Mouse (Mus musculus) midbrain, embryonic 11.5 days (tissue): ENCODE results near the gene Esam. TPM values are rescaled to one million over a fixed set of nuclear protein-coding genes. Genes with fewer than 3 reads are reported as not detected.
A peak's percentile ranks its signal among the peaks of the same experiment; 100 is the strongest.

ENCODE experiments used
- ATAC-seq: fragments of 200-750 bp; cut with Nextera tagmentation; 2 replicates; pipeline ENCODE4 v1.8.0; 2017; ENCODE audit warnings: moderate TSS enrichment, moderate library complexity; ENCODE audit not compliant: low FRiP score
- DNase-seq: peaks from one replicate; pipeline ENCODE4 v3.0.0; 2015; ENCODE audit warnings: low spot score; ENCODE audit errors: missing footprints
- H3K27ac ChIP-seq: fragments of 300-500 bp; sonication (generic); 2 replicates; pipeline ENCODE4 v1.5.1; 2014; ENCODE audit warnings: low read depth, low read length
- H3K27me3 ChIP-seq: fragments of 300-500 bp; sonication (generic); 2 replicates; pipeline ENCODE4 v1.6.1; 2014; ENCODE audit warnings: mild to moderate bottlenecking, low read length, moderate library complexity, mixed read lengths; ENCODE audit not compliant: control insufficient read depth, insufficient read depth
- H3K36me3 ChIP-seq: fragments of 300-500 bp; sonication (generic); 2 replicates; pipeline ENCODE4 v1.6.1; 2014; ENCODE audit warnings: mild to moderate bottlenecking, low read length, moderate library complexity, mixed read lengths; ENCODE audit not compliant: control insufficient read depth, insufficient read depth
- H3K4me1 ChIP-seq: fragments of 300-500 bp; sonication (generic); 2 replicates; pipeline ENCODE4 v1.6.1; 2014; ENCODE audit warnings: low read length; ENCODE audit not compliant: control insufficient read depth, insufficient read depth
- H3K4me2 ChIP-seq: fragments of 300-500 bp; sonication (generic); 2 replicates; pipeline ENCODE4 v1.6.1; 2014; ENCODE audit warnings: mild to moderate bottlenecking, moderate library complexity
- H3K4me3 ChIP-seq: fragments of 300-500 bp; sonication (generic); 2 replicates; pipeline ENCODE4 v1.5.1; 2014; ENCODE audit warnings: low read depth, low read length
- H3K9ac ChIP-seq: fragments of 300-500 bp; sonication (generic); 2 replicates; pipeline ENCODE4 v1.6.1; 2014; ENCODE audit warnings: low read length
- H3K9me3 ChIP-seq: fragments of 300-500 bp; sonication (generic); 2 replicates; pipeline ENCODE4 v1.6.1; 2016; ENCODE audit warnings: low read length; ENCODE audit not compliant: control insufficient read depth
- WGBS: fragments of 180-500 bp; shearing (Covaris S2); extraction: QIAGEN DNeasy Blood & Tissue Kit; methylation state at CpG from one replicate; pipeline ENCODE4 v1.1.7; 2014; 5-methylcytosine and 5-hydroxymethylcytosine counted together
- polyA plus RNA-seq: library from polyadenylated mRNA; unstranded; fragments of >200 nt; fragmentation: Nextera tagmentation; extraction: Ambion mirVana; gene quantifications from 2 replicates; pipeline ENCODE4 v1.2.1, GENCODE M21; 2014

The Esam gene
- 25.1 and 29.6 TPM in 2 replicates for polyA plus RNA-seq

DNA sequence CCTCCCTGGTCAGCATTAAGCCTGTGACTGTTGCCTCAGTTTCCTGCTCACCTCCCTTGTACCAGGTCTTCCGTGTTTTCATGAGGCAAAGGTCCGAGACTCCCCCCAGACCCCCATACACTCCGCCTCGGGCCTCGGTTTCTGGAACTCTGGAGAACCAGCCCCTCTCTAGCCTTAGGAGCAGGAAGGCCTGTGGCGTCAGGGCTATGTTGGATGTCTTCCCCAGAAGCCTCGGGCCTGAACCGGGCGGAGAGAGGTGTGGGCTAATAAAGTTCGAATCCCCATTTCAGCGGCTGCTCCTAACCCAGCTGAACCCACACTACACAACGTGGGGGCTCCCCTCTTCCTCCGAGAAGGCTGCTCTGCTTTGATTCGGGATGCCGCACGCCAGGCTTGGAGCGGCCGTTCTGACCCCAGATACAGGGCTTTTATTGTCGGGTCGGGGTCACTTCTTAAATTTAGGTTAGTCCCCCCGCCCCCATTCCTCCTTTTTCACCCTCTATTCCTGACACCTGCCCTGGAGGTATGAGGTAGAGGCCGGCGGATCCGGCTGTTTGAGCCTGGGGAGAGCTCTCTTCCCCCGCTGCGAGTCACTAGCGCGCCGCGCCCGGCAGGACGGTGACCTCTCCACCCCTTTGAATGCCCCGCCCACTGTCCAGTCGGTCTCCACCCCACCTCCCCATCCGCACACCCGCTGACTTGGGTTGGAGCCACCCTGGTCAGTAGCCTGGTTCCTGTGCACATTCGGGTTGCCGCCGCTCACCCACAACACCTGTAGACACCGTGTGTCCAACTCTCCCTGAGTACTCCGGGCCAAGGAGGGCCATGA is at the start of gene Esam:
Gene Esam, plus strand, starts transcription at position 683 of the 829 bp plus-strand sequence.
- DNase-seq (peak; percentile 93), ATAC-seq (peak; percentile 33)
- Histone ChIP-seq H3K4me2 (peak within 1 kb of the TSS; percentile 19), H3K9me3 (peaks cover 3% of the 10 kb centered on the region; the same call in 1 of the 2 replicates), H3K9ac (peak within 1 kb of the TSS; percentile 27), H3K4me1 (peaks cover 15% of the 10 kb centered on the region), H3K27ac (no peak within 1 kb of the TSS; the same call in 1 of the 2 replicates), H3K27me3 (peaks cover 57% of the 10 kb centered on the region), H3K4me3 (peak within 1 kb of the TSS; percentile 7; the same call in 1 of the 2 replicates), H3K36me3 (peaks cover 5% of the 10 kb centered on the region)
- 2% methylated on average over 41 of the region's 41 CpGs for WGBS

DNA sequence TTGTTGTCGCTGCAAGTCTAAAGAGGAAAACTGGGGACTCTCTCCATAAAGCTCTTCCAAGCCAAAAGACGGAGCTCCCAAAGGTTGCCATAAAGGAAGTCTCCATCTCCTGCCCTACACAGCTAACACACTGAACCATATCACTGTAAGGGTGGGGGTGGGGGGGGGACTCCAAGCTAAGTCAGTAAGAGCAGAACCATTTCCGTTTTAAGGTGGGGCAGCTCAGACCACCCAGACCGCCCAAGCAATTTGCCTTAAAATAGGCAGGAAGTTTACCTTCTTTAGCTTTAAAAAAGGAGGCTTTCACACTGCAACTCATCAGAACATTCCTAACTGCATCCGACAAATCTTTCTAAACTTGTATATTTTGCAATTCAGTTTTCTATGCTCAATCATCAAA is 42.7 kb upstream of the Esam start:
- H3K36me3 ChIP-seq: no peaks in the 10 kb centered on the region
- H3K4me2 ChIP-seq: no peak overlapping the region
- no peaks in the 10 kb centered on the region for H3K27me3 ChIP-seq
- no peak overlapping the region for H3K4me3 ChIP-seq
- ATAC-seq: no peak
- H3K27ac ChIP-seq: no peak overlapping the region
- WGBS: 82% methylated on average over 5 of the region's 5 CpGs
- peaks cover 9% of the 10 kb centered on the region for H3K4me1 ChIP-seq
- no peak for DNase-seq
- no peaks in the 10 kb centered on the region for H3K9me3 ChIP-seq
- H3K9ac ChIP-seq: no peak overlapping the region

DNA sequence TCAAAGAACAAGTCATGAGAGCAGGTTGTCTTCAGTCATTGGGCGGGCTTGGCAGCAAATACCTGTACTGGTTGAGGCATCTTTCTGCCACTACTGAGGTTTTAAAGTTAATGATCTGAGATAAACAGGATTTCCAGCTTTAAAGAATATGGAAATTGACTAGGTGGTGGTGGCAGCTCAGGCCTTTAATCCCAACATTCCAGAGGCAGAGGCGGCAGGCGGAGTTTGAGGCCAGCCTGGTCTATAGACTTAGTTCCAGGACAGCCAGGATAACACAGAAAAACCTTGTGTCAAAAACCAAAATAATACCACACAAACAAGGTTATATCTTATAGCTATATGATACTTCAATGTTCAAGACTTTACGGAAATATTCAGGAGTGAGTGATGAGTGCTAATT is 39.8 kb upstream of the Esam start:
- H3K4me1 ChIP-seq: peaks cover 15% of the 10 kb centered on the region
- no peak overlapping the region for H3K27ac ChIP-seq
- no peaks in the 10 kb centered on the region for H3K9me3 ChIP-seq
- no peak for ATAC-seq
- no peak for DNase-seq
- H3K4me2 ChIP-seq: peak overlapping the region; percentile 87
- peak overlapping the region; percentile 77 for H3K4me3 ChIP-seq
- H3K27me3 ChIP-seq: no peaks in the 10 kb centered on the region
- H3K36me3 ChIP-seq: no peaks in the 10 kb centered on the region
- WGBS: 30% methylated on average over 4 of the region's 4 CpGs
- peak overlapping the region; percentile 83 for H3K9ac ChIP-seq

DNA sequence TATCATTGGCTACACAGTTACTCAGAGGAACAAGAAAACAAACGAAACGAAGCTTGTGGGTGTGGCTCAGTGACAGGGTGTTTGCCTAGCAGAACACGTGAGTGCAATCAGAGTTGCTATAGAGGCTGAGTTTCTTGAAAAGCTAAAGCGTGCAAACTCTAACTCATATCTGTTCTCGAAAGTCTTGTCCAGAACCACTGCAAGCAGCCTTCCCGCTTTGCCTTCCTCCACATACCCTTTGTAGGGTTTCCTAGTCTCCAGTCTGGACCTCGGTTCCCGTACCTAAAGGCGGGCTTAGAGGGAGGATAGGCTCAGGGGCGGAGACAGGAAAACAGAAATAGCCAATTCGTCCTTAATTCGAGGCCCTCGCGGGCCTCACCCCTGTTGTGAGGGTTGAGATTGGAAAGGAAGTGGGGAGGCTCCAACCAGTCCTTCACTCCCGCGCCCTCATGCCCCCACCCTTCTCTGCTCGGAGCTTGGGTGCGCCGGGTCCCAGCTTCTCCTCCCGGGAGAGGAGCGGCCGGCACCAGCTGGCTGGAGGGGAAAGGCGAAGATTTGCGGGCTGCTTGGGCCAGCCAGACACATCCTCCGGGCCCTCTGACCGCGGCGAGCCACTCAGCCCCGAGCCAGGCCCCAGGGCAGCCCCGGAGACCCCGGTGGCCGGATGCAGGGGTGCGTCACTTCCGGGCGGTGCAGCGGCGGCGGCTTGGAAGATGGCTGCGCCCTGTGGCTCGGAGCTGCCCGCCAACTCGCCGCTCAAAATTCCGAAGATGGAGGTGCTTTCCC is 39.1 kb upstream of the Esam start, which contains the start of gene Msantd2:
Gene Msantd2, plus strand, starts transcription at position 709 of the 786 bp plus-strand sequence.
- Histone ChIP-seq H3K9me3 (no peaks in the 10 kb centered on the region), H3K36me3 (no peaks in the 10 kb centered on the region), H3K4me2 (peak within 1 kb of the TSS; percentile 87), H3K4me1 (peaks cover 15% of the 10 kb centered on the region), H3K4me3 (peak within 1 kb of the TSS; percentile 77), H3K27me3 (no peaks in the 10 kb centered on the region), H3K9ac (peak within 1 kb of the TSS; percentile 83), H3K27ac (peak within 1 kb of the TSS; percentile 98)
- peak; percentile 98 for ATAC-seq
- DNase-seq: peak; percentile 99
- 1% methylated on average over 44 of the region's 44 CpGs for WGBS

DNA sequence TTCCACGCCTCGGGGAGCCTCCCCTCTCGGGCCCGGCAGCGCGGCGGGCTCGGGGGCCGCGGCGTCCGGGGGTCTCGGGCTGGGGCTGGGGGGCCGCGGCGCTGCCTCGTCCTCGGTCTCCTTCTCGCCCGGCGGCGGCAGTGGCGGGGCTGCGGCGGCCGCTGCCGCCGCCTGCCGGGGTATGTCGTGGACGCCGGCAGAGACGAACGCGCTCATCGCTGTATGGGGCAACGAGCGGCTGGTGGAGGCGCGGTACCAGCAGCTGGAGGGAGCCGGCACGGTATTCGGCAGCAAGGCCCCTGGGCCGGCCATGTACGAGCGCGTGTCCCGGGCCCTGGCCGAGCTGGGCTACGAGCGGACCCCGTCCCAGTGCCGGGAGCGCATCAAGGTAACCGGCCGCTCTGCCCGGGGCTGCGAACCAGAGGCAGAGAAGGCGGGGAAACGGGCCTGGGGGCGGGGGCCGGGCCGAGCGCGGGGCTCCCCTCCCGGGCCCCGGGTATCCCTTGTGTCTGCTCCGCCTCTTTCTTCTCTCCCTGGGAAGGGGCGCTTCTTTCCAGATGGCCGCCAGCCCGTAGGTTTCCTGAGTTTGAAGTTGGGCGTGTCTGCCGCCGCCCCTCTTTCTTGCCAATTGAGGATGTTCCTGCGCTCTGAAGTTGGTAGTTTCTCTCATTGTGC is 38.3 kb upstream of the Esam start:
- H3K4me2 ChIP-seq: peak overlapping the region; percentile 87
- peak overlapping the region; percentile 83 for H3K9ac ChIP-seq
- no peaks in the 10 kb centered on the region for H3K9me3 ChIP-seq
- DNase-seq: peak; percentile 94
- WGBS: under 1% methylated on average over 72 of the region's 75 CpGs
- no peaks in the 10 kb centered on the region for H3K36me3 ChIP-seq
- peak overlapping the region; percentile 98 for H3K27ac ChIP-seq
- H3K4me1 ChIP-seq: peaks cover 15% of the 10 kb centered on the region
- peak; percentile 80 for ATAC-seq
- no peaks in the 10 kb centered on the region for H3K27me3 ChIP-seq
- H3K4me3 ChIP-seq: peak overlapping the region; percentile 77

DNA sequence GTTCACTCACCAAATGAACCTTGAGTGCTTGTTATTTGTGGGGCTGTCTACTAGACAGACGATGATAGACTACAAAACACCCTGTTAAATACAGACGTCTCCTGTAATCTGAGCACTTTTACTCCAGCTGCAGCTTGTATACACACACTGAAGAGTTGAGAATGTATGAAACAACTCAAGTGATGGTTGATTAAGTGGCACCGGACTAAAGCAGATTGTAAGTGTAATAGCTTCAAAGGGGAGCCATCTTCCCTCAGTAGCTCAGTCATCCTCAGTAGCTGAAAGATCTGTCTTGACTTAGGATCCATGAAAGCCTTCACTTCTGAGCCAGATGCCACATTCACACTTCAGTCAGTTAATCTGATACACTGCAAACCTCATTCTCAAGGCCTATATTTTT is 32.1 kb upstream of the Esam start:
- no peak overlapping the region for H3K9ac ChIP-seq
- no peak overlapping the region for H3K27ac ChIP-seq
- no peak overlapping the region for H3K4me3 ChIP-seq
- no peaks in the 10 kb centered on the region for H3K4me1 ChIP-seq
- ATAC-seq: no peak
- WGBS: 77% methylated on average over 3 of the region's 3 CpGs
- DNase-seq: no peak
- H3K4me2 ChIP-seq: no peak overlapping the region
- no peaks in the 10 kb centered on the region for H3K27me3 ChIP-seq
- H3K36me3 ChIP-seq: no peaks in the 10 kb centered on the region
- H3K9me3 ChIP-seq: no peaks in the 10 kb centered on the region

DNA sequence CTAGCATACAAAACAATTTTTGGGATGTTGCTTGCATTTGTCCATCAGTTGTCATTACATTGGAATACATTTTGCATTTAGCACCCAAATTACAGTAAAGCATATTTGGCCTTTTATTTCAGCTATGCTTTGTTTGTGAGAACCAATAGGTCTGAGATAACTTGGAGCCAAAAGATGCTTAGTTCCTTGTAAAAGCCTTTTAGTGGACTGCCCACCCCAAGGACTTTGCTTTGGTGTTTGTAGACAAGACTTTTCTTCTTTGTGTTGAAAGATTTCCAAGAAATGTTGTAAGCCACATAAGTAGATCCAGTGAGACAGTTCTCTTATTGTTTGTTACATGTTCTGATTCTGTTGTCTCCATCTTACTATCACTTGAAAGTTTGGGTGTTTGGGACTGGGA is 31.6 kb upstream of the Esam start:
- H3K27me3 ChIP-seq: no peaks in the 10 kb centered on the region
- no peaks in the 10 kb centered on the region for H3K9me3 ChIP-seq
- H3K9ac ChIP-seq: no peak overlapping the region
- no peak overlapping the region for H3K4me3 ChIP-seq
- no peak overlapping the region for H3K4me2 ChIP-seq
- ATAC-seq: no peak
- no peaks in the 10 kb centered on the region for H3K4me1 ChIP-seq
- H3K27ac ChIP-seq: no peak overlapping the region
- H3K36me3 ChIP-seq: no peaks in the 10 kb centered on the region
- no peak for DNase-seq

DNA sequence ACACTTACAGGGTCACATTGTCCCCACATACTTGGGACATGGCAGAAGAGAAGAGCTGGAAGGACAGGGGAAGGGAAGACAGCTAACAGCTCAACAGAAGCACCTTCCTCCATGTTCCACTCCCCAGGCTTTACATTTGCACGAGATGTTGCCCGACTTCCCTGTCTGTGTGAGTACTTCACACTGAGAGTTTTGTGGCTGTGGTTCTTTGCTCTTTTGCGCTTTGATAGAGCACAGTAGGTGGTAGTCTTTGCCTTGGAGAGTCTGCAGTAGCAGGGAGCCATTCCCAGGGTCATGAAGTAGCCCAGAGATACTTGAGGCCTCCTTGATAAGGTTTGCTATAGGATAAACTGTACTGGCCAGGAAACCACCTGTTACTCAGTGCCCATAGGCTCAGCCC is 27.7 kb upstream of the Esam start:
- Histone ChIP-seq H3K27me3 (no peaks in the 10 kb centered on the region), H3K4me3 (no peak overlapping the region), H3K27ac (no peak overlapping the region), H3K4me1 (no peaks in the 10 kb centered on the region), H3K4me2 (no peak overlapping the region), H3K9ac (no peak overlapping the region), H3K9me3 (no peaks in the 10 kb centered on the region), H3K36me3 (no peaks in the 10 kb centered on the region)
- DNase-seq: no peak
- ATAC-seq: no peak
- 77% methylated on average over 3 of the region's 3 CpGs for WGBS
